ENCODE assay signal across 9 mouse cellular contexts in genomic region chr4:140004170-140004569, GRCm38 (mm10). TPM values are rescaled to one million over a fixed set of nuclear protein-coding genes. Genes with fewer than 3 reads are reported as not detected.
DNase-seq lines count a peak whose midpoint lies in the region; ATAC-seq and TF ChIP-seq lines count a peak whose summit lies in the region.
"Had no signal": no experiment of that assay in that cellular context is flagged by ENCODE, and none has a peak within 500 bp of the region (broad histone marks: within the 10 kb centered on the region; RNA-seq: fewer than 3 reads in every experiment).

No protein-coding gene starts in this region.

- H3K27me3 ChIP-seq in CH12.LX (replicated peaks): no peaks in the 10 kb centered on the region
- H3K27me3 ChIP-seq in forebrain, embryonic 10.5 days (ENCODE audit: poor library complexity, severe bottlenecking): peaks cover 58% of the 10 kb centered on the region
- H3K27me3 ChIP-seq in limb, embryonic 15.5 days: peaks cover 69% of the 10 kb centered on the region
- peaks cover 2% of the 10 kb centered on the region; the same call in 1 of the 2 replicates for H3K27me3 ChIP-seq in neural tube, embryonic 14.5 days (ENCODE audit: control insufficient read depth, insufficient read depth, low read length)

- TF ChIP-seq CTCF in CH12.LX (conservative IDR thresholded peaks at IDR 0.05 in 1 of 2, IDR thresholded peaks at IDR 0.05 in 1 of 2; ENCODE audit: low read depth in 2 of 2, low read length in 2 of 2): no peak

- in situ Hi-C loops in CH12.LX (cut with MboI; ENCODE audit: low pct_ligation_motif_present, low pct_unique_long_range_greater_than_20kb, low sequenced_read_pairs): no loop called here

- no peak for TF ChIP-seq RAD21 in CH12.LX (IDR thresholded peaks at IDR 0.05; ENCODE audit: low read depth, low read length)

- H3K9me3 ChIP-seq in CH12.LX (replicated peaks; ENCODE audit: low read length): peaks cover 67% of the 10 kb centered on the region
- H3K9me3 ChIP-seq in forebrain, embryonic 10.5 days: no peaks in the 10 kb centered on the region
- no peaks in the 10 kb centered on the region for H3K9me3 ChIP-seq in limb, embryonic 15.5 days
- no peaks in the 10 kb centered on the region for H3K9me3 ChIP-seq in neural tube, embryonic 14.5 days (ENCODE audit: control insufficient read depth, low read length)

- no peaks in the 10 kb centered on the region for H3K79me2 ChIP-seq in CH12.LX (replicated peaks; ENCODE audit: control insufficient read depth, extremely low read depth, insufficient read depth, poor library complexity, severe bottlenecking)

- dilution Hi-C loops in CH12.LX (cut with MboI; ENCODE audit: extremely low pct_ligation_motif_present, extremely low pct_unique_long_range_greater_than_20kb, low sequenced_read_pairs): no loop called here

- H3K27ac ChIP-seq in CH12.LX (ENCODE audit: insufficient read depth, low read depth): no peak overlapping the region
- peak overlapping the region; percentile 56 for H3K27ac ChIP-seq in forebrain, embryonic 10.5 days
- no peak overlapping the region for H3K27ac ChIP-seq in limb, embryonic 15.5 days
- no peak overlapping the region for H3K27ac ChIP-seq in neural tube, embryonic 14.5 days (ENCODE audit: low read depth, low read length)

- TF ChIP-seq POLR2A in CH12.LX (IDR thresholded peaks at IDR 0.05; ENCODE audit: low read depth, low read length): no peak

- no peak overlapping the region for H3K4me2 ChIP-seq in CH12.LX (ENCODE audit: insufficient read depth, low read depth, poor library complexity, severe bottlenecking)
- H3K4me2 ChIP-seq in limb, embryonic 15.5 days: peak overlapping the region; percentile 32; the same call in 1 of the 2 replicates
- H3K4me2 ChIP-seq in neural tube, embryonic 14.5 days (ENCODE audit: low read depth, low read length): peak overlapping the region; percentile 26; the same call in 1 of the 2 replicates

- no peak overlapping the region for H3K4me3 ChIP-seq in CH12.LX (replicated peaks in 1 of 3; ENCODE audit: low read depth in 2 of 3, low read length in 2 of 3, poor library complexity in 1 of 3)
- H3K4me3 ChIP-seq in forebrain, embryonic 10.5 days: peak overlapping the region; percentile 44
- 0 out of 2 replicates have a peak overlapping the region, but pooled peaks have one; percentile 2 for H3K4me3 ChIP-seq in limb, embryonic 15.5 days
- H3K4me3 ChIP-seq in neural tube, embryonic 14.5 days (ENCODE audit: low read depth, low read length): no peak overlapping the region; the same call in 1 of the 2 replicates
- H3K4me3 ChIP-seq: myocyte had no signal

- H3K4me1 ChIP-seq in CH12.LX (ENCODE audit: control insufficient read depth in 1 of 2, insufficient read depth in 2 of 2): no peaks in the 10 kb centered on the region
- H3K4me1 ChIP-seq in forebrain, embryonic 10.5 days: peaks cover 37% of the 10 kb centered on the region
- H3K4me1 ChIP-seq in limb, embryonic 15.5 days: peaks cover 8% of the 10 kb centered on the region; the same call in 1 of the 2 replicates
- H3K4me1 ChIP-seq in neural tube, embryonic 14.5 days (ENCODE audit: control insufficient read depth, insufficient read depth, low read length): peaks cover 23% of the 10 kb centered on the region; the same call in 1 of the 2 replicates

- H3K9ac ChIP-seq in CH12.LX (ENCODE audit: insufficient read depth, low read depth): no peak overlapping the region
- H3K9ac ChIP-seq in limb, embryonic 15.5 days: no peak overlapping the region
- no peak overlapping the region for H3K9ac ChIP-seq in neural tube, embryonic 14.5 days (replicated peaks; ENCODE audit: low read depth, low read length)

- DNase-seq in CH12.LX (ENCODE audit: extremely low read depth) (peak; percentile 21), WW6 (ENCODE audit: low read depth, low spot score) (peak; percentile 71)
- DNase-seq in forebrain, embryonic 10.5 days (ENCODE audit: extremely low spot score, low spot score): peak; percentile 58
- DNase-seq in kidney, adult 18-20 months: peak; percentile 18
- DNase-seq in T-cell, adult 2 months (ENCODE audit: low spot score): no peak

- H3K36me3 ChIP-seq in CH12.LX (replicated peaks in 1 of 2; ENCODE audit: control insufficient read depth in 1 of 2, insufficient read depth in 1 of 2, low read length in 1 of 2): no peaks in the 10 kb centered on the region
- H3K36me3 ChIP-seq in forebrain, embryonic 10.5 days (replicated peaks): no peaks in the 10 kb centered on the region
- H3K36me3 ChIP-seq in limb, embryonic 15.5 days: no peaks in the 10 kb centered on the region
- no peaks in the 10 kb centered on the region for H3K36me3 ChIP-seq in neural tube, embryonic 14.5 days (ENCODE audit: control insufficient read depth, insufficient read depth, low read length)

- no peak for ATAC-seq in limb, embryonic 15.5 days (ENCODE audit: insufficient number of reproducible peaks, low FRiP score, low TSS enrichment, low read depth)
- ATAC-seq in neural tube, embryonic 14.5 days (ENCODE audit: low read depth): peak; percentile 49; the same call in 1 of the 2 replicates
- no peak for ATAC-seq in activated CD4-positive, CD25-positive, alpha-beta regulatory T cell, adult 4 months

- TF ChIP-seq EP300 in CH12.LX (IDR thresholded peaks at IDR 0.05; ENCODE audit: low read length): no peak

- 20% methylated on average over 12 of the region's 12 CpGs for WGBS in forebrain, embryonic 10.5 days
- WGBS in limb, embryonic 15.5 days: 10% methylated on average over 12 of the region's 12 CpGs
- WGBS in neural tube, embryonic 14.5 days: 10% methylated on average over 12 of the region's 12 CpGs

TF ChIP-seq in CH12.LX, 34 proteins besides CTCF, POLR2A, EP300 and RAD21:
- TF ChIP-seq MAX (IDR thresholded peaks at IDR 0.05; ENCODE audit: low read length) (no peak), NELFE (IDR thresholded peaks at IDR 0.05; ENCODE audit: low read depth, low read length) (no peak), KAT2A (IDR thresholded peaks at IDR 0.05; ENCODE audit: insufficient replicate concordance, low read length) (no peak), SMC3 (IDR thresholded peaks at IDR 0.05; ENCODE audit: low read depth, low read length) (no peak), MEF2A (IDR thresholded peaks at IDR 0.05; ENCODE audit: borderline replicate concordance, low read depth, low read length) (no peak), MAFK (IDR thresholded peaks at IDR 0.05; ENCODE audit: insufficient replicate concordance, low read length) (no peak), TBP (conservative IDR thresholded peaks at IDR 0.05; ENCODE audit: low read depth, low read length) (no peak), HCFC1 (IDR thresholded peaks at IDR 0.05; ENCODE audit: low read depth, low read length) (no peak), MXI1 (IDR thresholded peaks at IDR 0.05; ENCODE audit: low read depth, low read length) (no peak), BHLHE40 (IDR thresholded peaks at IDR 0.05; ENCODE audit: low read depth, low read length) (no peak), SIN3A (IDR thresholded peaks at IDR 0.05; ENCODE audit: low read length) (no peak), TCF12 (IDR thresholded peaks at IDR 0.05; ENCODE audit: low read depth, low read length) (no peak), MAZ (IDR thresholded peaks at IDR 0.05; ENCODE audit: low read depth, low read length) (no peak), ELF1 (IDR thresholded peaks at IDR 0.05; ENCODE audit: low read depth, low read length) (no peak), ZC3H11A (IDR thresholded peaks at IDR 0.05; ENCODE audit: low read depth, low read length) (no peak), CHD1 (IDR thresholded peaks at IDR 0.05; ENCODE audit: low read depth, low read length) (no peak), ZKSCAN1 (IDR thresholded peaks at IDR 0.05; ENCODE audit: borderline replicate concordance, low read depth, low read length) (no peak), USF2 (conservative IDR thresholded peaks at IDR 0.05; ENCODE audit: low read depth, low read length) (no peak), ZMIZ1 (IDR thresholded peaks at IDR 0.05; ENCODE audit: low read depth, low read length) (no peak)

RNA-seq across cellular contexts. Expression of gene Klhdc7a, which starts 36.3 kb away (rescaled TPM):
- total RNA-seq in CH12.LX (2012; rRNA removed) (not detected in 2 replicates), CH12.LX (2014; rRNA removed) (not detected in 2 replicates)
- polyA plus RNA-seq in CH12.LX (2012; ENCODE audit: insufficient read length, low read depth): not detected in 2 replicates
- polyA plus RNA-seq in forebrain, embryonic 10.5 days (2016; fragmentation: Nextera tagmentation; extraction: Ambion mirVana): 0.21 and 0.24 TPM in 2 replicates
- polyA plus RNA-seq in limb, embryonic 15.5 days (2015; fragmentation: Nextera tagmentation; extraction: Ambion mirVana): 0.09 TPM in 2 replicates
- polyA plus RNA-seq in neural tube, embryonic 14.5 days (2014; fragmentation: Nextera tagmentation; extraction: Ambion mirVana): 0.03 and 0.23 TPM in 2 replicates
- polyA plus RNA-seq in activated CD4-positive, CD25-positive, alpha-beta regulatory T cell, adult 4 months (2017; shearing (Covaris generic)): not detected
- polyA plus RNA-seq: myocyte had no signal

Comparison
In these comparisons a context has a peak if more than half of its experiments do, and no peak if none do; other contexts are left out.
1. H3K4me3 ChIP-seq: peak in forebrain, embryonic 10.5 days (single experiment) and limb, embryonic 15.5 days (single experiment); none in CH12.LX (0 of 3) and neural tube, embryonic 14.5 days (single experiment).